Mouse (Mus musculus) MEL (cell line): ENCODE results near the gene Col15a1.

Source experiments
- CHD1 ChIP-seq: IDR thresholded peaks from 2 replicates; pipeline ENCODE4 v1.6.1; 2012; ENCODE audit warnings: low read depth, mild to moderate bottlenecking, inconsistent platforms, low read length, improper control_type of control experiment
- CTCF ChIP-seq, 3 experiments: IDR thresholded peaks in 2 of 3; conservative IDR thresholded peaks in 1 of 3; 2 replicates each; pipeline ENCODE4 v1.5.1; 2011 to 2012; ENCODE audit warnings: low read length in 3 of 3, low read depth in 2 of 3, mild to moderate bottlenecking in 2 of 3, improper control_type of control experiment in 1 of 3, inconsistent platforms in 1 of 3, mixed read lengths in 1 of 3, moderate library complexity in 1 of 3; ENCODE audit not compliant: control insufficient read depth in 1 of 3, insufficient read depth in 1 of 3, poor library complexity in 1 of 3, severe bottlenecking in 1 of 3
- EP300 ChIP-seq, 2 experiments: IDR thresholded peaks; 2 replicates each; pipeline ENCODE4 v1.6.1; 2011; ENCODE audit warnings: improper control_type of control experiment in 2 of 2, low read length in 2 of 2, low read depth in 1 of 2, mild to moderate bottlenecking in 1 of 2
- HCFC1 ChIP-seq: IDR thresholded peaks from 2 replicates; pipeline ENCODE4 v1.6.1; 2012; ENCODE audit warnings: low read depth, mild to moderate bottlenecking, inconsistent platforms, low read length, improper control_type of control experiment, moderate library complexity
- KAT2A ChIP-seq: conservative IDR thresholded peaks from 2 replicates; pipeline ENCODE4 v1.6.1; 2012; ENCODE audit warnings: low read depth, low read length, improper control_type of control experiment, inconsistent platforms
- POLR2AphosphoS2 ChIP-seq: IDR thresholded peaks from 2 replicates; pipeline ENCODE4 v1.6.1; 2011; ENCODE audit warnings: low read length, improper control_type of control experiment
- TAL1 ChIP-seq: IDR thresholded peaks from 2 replicates; pipeline ENCODE4 v1.6.1; 2012; ENCODE audit warnings: mild to moderate bottlenecking, inconsistent platforms, low read length, moderate library complexity, mixed read lengths

GRCm38 (mm10) chr4:47222146-47222545 is 14.2 kb downstream of the Col15a1 start:
- TF ChIP-seq CTCF (IDR thresholded peaks at IDR 0.05 in 2 of 3, conservative IDR thresholded peaks at IDR 0.05 in 1 of 3; ENCODE audit: control insufficient read depth in 1 of 3, insufficient read depth in 1 of 3, low read depth in 2 of 3, low read length in 3 of 3, poor library complexity in 1 of 3, severe bottlenecking in 1 of 3), result no peak
- TF ChIP-seq POLR2AphosphoS2, result no peak
- no peak for TF ChIP-seq CHD1
- no peak for TF ChIP-seq EP300 (IDR thresholded peaks at IDR 0.05; ENCODE audit: low read depth in 1 of 2, low read length in 2 of 2)
- TF ChIP-seq KAT2A, result no peak
- no peak for TF ChIP-seq HCFC1
- no peak for TF ChIP-seq TAL1
